Mouse (Mus musculus) kidney, embryonic 15.5 days (tissue): Measurements from ENCODE around the gene Ctrc. TPM values are rescaled to one million over a fixed set of nuclear protein-coding genes. Genes with fewer than 3 reads are reported as not detected.

Experiments
- ATAC-seq: fragments of 200-750 bp; cut with Nextera tagmentation; replicated peaks from 2 replicates; pipeline ENCODE4 v1.8.0; 2017; ENCODE audit warnings: moderate TSS enrichment; ENCODE audit not compliant: low FRiP score
- H3K27ac ChIP-seq: fragments of 300-500 bp; sonication (generic); 2 replicates; pipeline ENCODE4 v1.5.1; 2015; ENCODE audit warnings: mild to moderate bottlenecking, inconsistent platforms
- H3K27me3 ChIP-seq: fragments of 300-500 bp; sonication (generic); 2 replicates; pipeline ENCODE4 v1.6.1; 2015; ENCODE audit warnings: inconsistent platforms
- H3K36me3 ChIP-seq: fragments of 300-500 bp; sonication (generic); 2 replicates; pipeline ENCODE4 v1.6.1; 2015; ENCODE audit warnings: inconsistent platforms
- H3K4me1 ChIP-seq: fragments of 300-500 bp; sonication (generic); 2 replicates; pipeline ENCODE4 v1.6.1; 2015; ENCODE audit warnings: inconsistent platforms
- H3K4me2 ChIP-seq: fragments of 300-500 bp; sonication (generic); 2 replicates; pipeline ENCODE4 v1.6.1; 2015; ENCODE audit warnings: moderate library complexity, mild to moderate bottlenecking, inconsistent platforms
- H3K4me3 ChIP-seq: fragments of 300-500 bp; sonication (generic); replicated peaks from 2 replicates; pipeline ENCODE4 v1.5.1; 2015; ENCODE audit warnings: mild to moderate bottlenecking, inconsistent platforms
- H3K9ac ChIP-seq: fragments of 300-500 bp; sonication (generic); 2 replicates; pipeline ENCODE4 v1.6.1; 2015; ENCODE audit warnings: mild to moderate bottlenecking, inconsistent platforms
- H3K9me3 ChIP-seq: fragments of 300-500 bp; sonication (generic); replicated peaks from 2 replicates; pipeline ENCODE4 v1.6.1; 2016; ENCODE audit warnings: inconsistent platforms
- WGBS: fragments of 180-500 bp; shearing (Covaris S2); methylation state at CpG from one replicate; pipeline ENCODE4 v1.1.7; 2015; ENCODE audit warnings: mixed read lengths; 5-methylcytosine and 5-hydroxymethylcytosine counted together
- polyA plus RNA-seq: library from polyadenylated mRNA; unstranded; fragments of >200 nt; fragmentation: Nextera tagmentation; extraction: Ambion mirVana; gene quantifications from 2 replicates; pipeline ENCODE4 v1.2.1, GENCODE M21; 2015

The Ctrc gene
- polyA plus RNA-seq, 1 experiment from 2014 or later = not detected

GRCm38 (mm10) chr4:141769501-141770160, 76.5 kb downstream of the Ctrc start:
- Histone ChIP-seq H3K4me3 (no peak overlapping the region), H3K4me2 (no peak overlapping the region), H3K9me3 (no peaks in the 10 kb centered on the region), H3K36me3 (peaks cover 97% of the 10 kb centered on the region), H3K27me3 (no peaks in the 10 kb centered on the region), H3K27ac (no peak overlapping the region), H3K4me1 (peaks cover 22% of the 10 kb centered on the region), H3K9ac (no peak overlapping the region)
- 89% methylated on average over 8 of the region's 8 CpGs for WGBS
- no peak for ATAC-seq

- ATAC-seq = peak; percentile 63; the same call in 1 of the 2 replicates
- Histone ChIP-seq H3K36me3 (peaks cover 97% of the 10 kb centered on the region), H3K27me3 (no peaks in the 10 kb centered on the region), H3K9ac (no peak overlapping the region), H3K4me1 (peaks cover 22% of the 10 kb centered on the region), H3K27ac (peak overlapping the region; percentile 84), H3K4me2 (peak overlapping the region; percentile 10; the same call in 1 of the 2 replicates), H3K4me3 (no peak overlapping the region), H3K9me3 (no peaks in the 10 kb centered on the region)
- WGBS = 69% methylated on average over 19 of the region's 19 CpGs
Observed at GRCm38 (mm10) chr4:141767353-141768036, 78.7 kb downstream of the Ctrc start.

- H3K4me2 ChIP-seq = 0 out of 2 replicates have a peak overlapping the region, but pooled peaks have one; percentile 10
- H3K9ac ChIP-seq = no peak overlapping the region
- H3K27ac ChIP-seq = peak overlapping the region; percentile 84
Observed at GRCm38 (mm10) chr4:141766668-141767352, 79.3 kb downstream of the Ctrc start.

GRCm38 (mm10) chr4:141766316-141766667, 79.9 kb downstream of the Ctrc start:
- peak overlapping the region; percentile 84 for H3K27ac ChIP-seq
- H3K27me3 ChIP-seq = no peaks in the 10 kb centered on the region
- H3K4me3 ChIP-seq = no peak overlapping the region
- ATAC-seq = no peak
- 0 out of 2 replicates have a peak overlapping the region, but pooled peaks have one; percentile 10 for H3K4me2 ChIP-seq
- no peak overlapping the region for H3K9ac ChIP-seq
- H3K36me3 ChIP-seq = peaks cover 95% of the 10 kb centered on the region
- peaks cover 22% of the 10 kb centered on the region for H3K4me1 ChIP-seq
- WGBS = 80% methylated on average over 8 of the region's 8 CpGs
- no peaks in the 10 kb centered on the region for H3K9me3 ChIP-seq

More at GRCm38 (mm10) chr4:141766668-141767352, 79.3 kb downstream of the Ctrc start:
- Histone ChIP-seq H3K4me1 (peaks cover 22% of the 10 kb centered on the region), H3K9me3 (no peaks in the 10 kb centered on the region), H3K36me3 (peaks cover 95% of the 10 kb centered on the region), H3K27me3 (no peaks in the 10 kb centered on the region), H3K4me3 (no peak overlapping the region)
- no peak for ATAC-seq
- WGBS = 61% methylated on average over 19 of the region's 19 CpGs

GRCm38 (mm10) chr4:141765008-141765407, 81.2 kb downstream of the Ctrc start:
- Histone ChIP-seq H3K4me2 (no peak overlapping the region), H3K27me3 (no peaks in the 10 kb centered on the region), H3K9ac (no peak overlapping the region), H3K27ac (no peak overlapping the region), H3K9me3 (no peaks in the 10 kb centered on the region), H3K4me1 (peaks cover 22% of the 10 kb centered on the region), H3K4me3 (no peak overlapping the region), H3K36me3 (peaks cover 87% of the 10 kb centered on the region)
- ATAC-seq = no peak
- 95% methylated on average over 3 of the region's 3 CpGs for WGBS

Other genes starting within 250 kb of the Ctrc start
- gene Fblim1, start 240.3 kb downstream of the Ctrc start, polyA plus RNA-seq = 71.4 and 81.3 TPM in 2 replicates
- gene Tmem82, start 227.7 kb downstream of the Ctrc start, polyA plus RNA-seq = 2.7 and 3.1 TPM in 2 replicates
- gene Slc25a34, start 222.5 kb downstream of the Ctrc start, polyA plus RNA-seq = 0.27 and 0.49 TPM in 2 replicates
- gene Plekhm2, start 181.5 kb downstream of the Ctrc start, polyA plus RNA-seq = 4.7 and 6.8 TPM in 2 replicates
- not detected in 2 replicates for gene Rsc1a1, start 160.8 kb downstream of the Ctrc start, polyA plus RNA-seq
- 20.3 and 21.8 TPM in 2 replicates for gene Ddi2, start 122.9 kb downstream of the Ctrc start, polyA plus RNA-seq
- gene Agmat, start 99.7 kb downstream of the Ctrc start, polyA plus RNA-seq = 1.7 and 2.4 TPM in 2 replicates
- gene Dnajc16, start 55.4 kb downstream of the Ctrc start, polyA plus RNA-seq = 5.2 and 5.5 TPM in 2 replicates
- 23.7 and 25.8 TPM in 2 replicates for gene Casp9, start 52.7 kb downstream of the Ctrc start, polyA plus RNA-seq
- 0.19 TPM in 1 of 2 replicates, not detected in the other for gene Cela2a, start 20.2 kb downstream of the Ctrc start, polyA plus RNA-seq
- 53.9 and 56.7 TPM in 2 replicates for gene Efhd2, start 28.6 kb upstream of the Ctrc start, polyA plus RNA-seq
- 0.87 and 1.4 TPM in 2 replicates for gene Fhad1, start 168.7 kb upstream of the Ctrc start, polyA plus RNA-seq
- gene Tmem51, start 237.9 kb upstream of the Ctrc start, polyA plus RNA-seq = 29.1 and 29.5 TPM in 2 replicates